18 mouse cellular contexts compared by ENCODE assay signal in the genomic region with DNA sequence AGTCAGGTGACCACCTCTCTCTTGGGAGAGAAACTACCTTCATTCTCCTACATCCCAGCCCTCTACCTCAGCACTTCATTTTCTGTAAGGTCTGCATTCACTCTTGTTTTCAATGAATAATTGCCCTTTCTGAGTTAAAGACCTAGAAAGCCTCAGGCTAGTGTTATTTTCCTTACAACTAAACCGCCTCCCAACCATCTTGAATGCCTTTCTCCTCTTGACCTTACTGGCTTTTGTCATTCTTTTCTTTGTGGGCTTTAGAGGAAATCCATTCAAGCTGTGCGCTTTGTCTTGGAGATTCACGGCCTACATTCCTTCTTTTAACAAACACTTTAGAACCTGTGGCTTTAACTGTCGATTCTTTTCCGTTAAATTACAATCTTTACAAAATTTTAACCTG. TPM values are rescaled to one million over a fixed set of nuclear protein-coding genes. Genes with fewer than 3 reads are reported as not detected.
DNase-seq lines count a peak whose midpoint lies in the region; ATAC-seq and TF ChIP-seq lines count a peak whose summit lies in the region.
"Had no signal": no experiment of that assay in that cellular context is flagged by ENCODE, and none has a peak within 500 bp of the region (broad histone marks: within the 10 kb centered on the region; RNA-seq: fewer than 3 reads in every experiment).

No protein-coding gene starts in this region.

- no peaks in the 10 kb centered on the region for H3K27me3 ChIP-seq in kidney, postnatal 0 days (ENCODE audit: insufficient read depth, low read length)
- H3K27me3 ChIP-seq in limb, embryonic 10.5 days (ENCODE audit: low read depth, poor library complexity, severe bottlenecking), result no peaks in the 10 kb centered on the region
- H3K27me3 ChIP-seq: lung, embryonic 15.5 days had no signal

- H3K27ac ChIP-seq in kidney, postnatal 0 days, result no peak overlapping the region
- peak overlapping the region; percentile 61 for H3K27ac ChIP-seq in limb, embryonic 10.5 days
- H3K27ac ChIP-seq: liver, embryonic 14.5 days; lung, embryonic 15.5 days had no signal

- H3K36me3 ChIP-seq in kidney, postnatal 0 days (ENCODE audit: insufficient read depth, low read length), result no peaks in the 10 kb centered on the region
- H3K36me3 ChIP-seq in limb, embryonic 10.5 days, result no peaks in the 10 kb centered on the region
- H3K36me3 ChIP-seq: G1E; lung, embryonic 15.5 days had no signal

- DNase-seq in kidney, postnatal 0 days (ENCODE audit: low spot score), result peak; percentile 45
- no peak for DNase-seq in kidney, adult 18-20 months
- peak; percentile 100 for DNase-seq in R1 (ENCODE audit: low read depth, low spot score)
- DNase-seq in embryo, embryonic 11 days, result peak; percentile 50
- no peak for DNase-seq in limb, embryonic 10.5 days (ENCODE audit: low spot score)
- DNase-seq in ovary, postnatal 14 days (ENCODE audit: low spot score), result no peak
- DNase-seq: cerebellum, postnatal 10 days; kidney, adult 8-10 months; kidney, postnatal 36 days; layer of hippocampus, adult 9-11 months; lung, postnatal 4 days; thymus, postnatal 36 days had no signal

- H3K4me1 ChIP-seq in kidney, postnatal 0 days (replicated peaks; ENCODE audit: insufficient read depth, low read length), result 0 out of 2 replicates have a peak, but pooled peaks cover 3% of the 10 kb centered on the region
- H3K4me1 ChIP-seq in limb, embryonic 10.5 days, result peaks cover 21% of the 10 kb centered on the region

- no peak for ATAC-seq in kidney, postnatal 0 days (replicated peaks; ENCODE audit: low FRiP score, low read depth)
- no peak for ATAC-seq in granulocyte monocyte progenitor cell, adult 5-6 weeks (replicated peaks; ENCODE audit: poor library complexity, severe bottlenecking)

- no peaks in the 10 kb centered on the region for H3K9me3 ChIP-seq in kidney, postnatal 0 days (replicated peaks; ENCODE audit: low read length)
- no peaks in the 10 kb centered on the region for H3K9me3 ChIP-seq in limb, embryonic 10.5 days (replicated peaks)
- H3K9me3 ChIP-seq: lung, embryonic 15.5 days had no signal

- no peak overlapping the region for H3K4me2 ChIP-seq in kidney, postnatal 0 days (ENCODE audit: low read length)
- H3K4me2 ChIP-seq: midbrain, embryonic 11.5 days had no signal

- no peak overlapping the region for H3K4me3 ChIP-seq in kidney, postnatal 0 days (replicated peaks; ENCODE audit: low read depth, low read length)
- H3K4me3 ChIP-seq in limb, embryonic 10.5 days, result no peak overlapping the region
- H3K4me3 ChIP-seq: lung, embryonic 15.5 days had no signal

- WGBS in kidney, postnatal 0 days, result 51% methylated on average over 5 of the region's 5 CpGs
- WGBS in limb, embryonic 10.5 days, result 44% methylated on average over 5 of the region's 5 CpGs

- TF ChIP-seq CTCF in kidney, postnatal 0 days (IDR thresholded peaks at IDR 0.05; ENCODE audit: low read depth), result no peak

- H3K9ac ChIP-seq in kidney, postnatal 0 days (ENCODE audit: low read depth, low read length), result no peak overlapping the region
- H3K9ac ChIP-seq: liver, embryonic 14.5 days; lung, embryonic 15.5 days had no signal

RNA-seq across cellular contexts. Expression of a gene that starts 3.0 kb away (rescaled TPM):
- polyA plus RNA-seq in kidney, postnatal 0 days (2015; fragmentation: Nextera tagmentation; extraction: Ambion mirVana), result 77.2 and 81.2 TPM in 2 replicates
- 203 and 246 TPM in 2 replicates for polyA plus RNA-seq in limb, embryonic 10.5 days (2016; fragmentation: Nextera tagmentation; extraction: Ambion mirVana)
- total RNA-seq in granulocyte monocyte progenitor cell, adult 5-6 weeks (2014; fragmentation: Nextera tagmentation), result 0.41 and 1.3 TPM in 2 replicates
- total RNA-seq in granulocyte monocyte progenitor cell, adult 5-6 weeks (2017), result 3.7 and 4.9 TPM in 2 replicates
- total RNA-seq: monocyte, adult 5-6 weeks had no signal
- polyA plus RNA-seq: G1E had no signal

Comparison
In these comparisons a context has a peak if more than half of its experiments do, and no peak if none do; other contexts are left out.
1. DNase-seq: peak in kidney, postnatal 0 days (single experiment), R1 (single experiment) and embryo, embryonic 11 days (single experiment); none in kidney, adult 18-20 months (single experiment), limb, embryonic 10.5 days (single experiment) and ovary, postnatal 14 days (single experiment).